Mouse (Mus musculus) lung, adult 2 months (tissue): ENCODE data around the gene Pcsk1n. TPM values are rescaled to one million over a fixed set of nuclear protein-coding genes. Genes with fewer than 3 reads are reported as not detected.

Experiments
- DNase-seq: peaks from one replicate; pipeline ENCODE4 v3.0.0; 2022
- H3K4me1 ChIP-seq: fragments of 200-500 bp; 2 replicates; pipeline ENCODE4 v1.6.1; 2011; ENCODE audit warnings: low read length; ENCODE audit not compliant: control insufficient read depth, insufficient read depth
- H3K4me3 ChIP-seq: fragments of 200-500 bp; replicated peaks from 2 replicates; pipeline ENCODE3; 2011; ENCODE audit warnings: low read depth, mild to moderate bottlenecking, control low read depth, low read length; ENCODE audit errors: extremely low read depth
- CTCF ChIP-seq: fragments of 200-500 bp; IDR thresholded peaks from 2 replicates; pipeline ENCODE4 v1.5.1; 2011; ENCODE audit warnings: mild to moderate bottlenecking, low read length, control low read depth; ENCODE audit not compliant: insufficient read depth
- POLR2A ChIP-seq: fragments of 200-500 bp; IDR thresholded peaks from 2 replicates; pipeline ENCODE4 v1.6.1; 2011; ENCODE audit warnings: low read depth, mild to moderate bottlenecking, control low read depth, low read length, borderline replicate concordance; ENCODE audit errors: extremely low read depth
- WGBS: fragments of 180-500 bp; shearing (Covaris S2); methylation state at CpG from one replicate; pipeline ENCODE4 v1.1.7; 2018; 5-methylcytosine and 5-hydroxymethylcytosine counted together
- polyA plus RNA-seq: library from polyadenylated mRNA; depleted of rRNA; stranded (reverse); fragments of >200 nt; gene quantifications from 2 replicates; pipeline ENCODE4 v1.2.3, GENCODE M21; 2012

Pcsk1n gene
- polyA plus RNA-seq, 1 experiment = 0.41 TPM

- TF ChIP-seq POLR2A = no peak
- no peak for TF ChIP-seq CTCF
- WGBS = 81% methylated on average over 8 of the region's 8 CpGs
- no peaks in the 10 kb centered on the region for H3K4me1 ChIP-seq
- H3K4me3 ChIP-seq = no peak overlapping the region
- no peak for DNase-seq
Observed at GRCm38 (mm10) chrX:7945618-7946017, 26.0 kb downstream of the Pcsk1n start.

GRCm38 (mm10) chrX:7947108-7947899 lies 27.7 kb downstream of the Pcsk1n start, which contains the start of gene Hdac6:
TSS of gene Hdac6 (minus strand) at chrX:7947889.
- H3K4me1 ChIP-seq = no peaks in the 10 kb centered on the region
- 37% methylated on average over 37 of the region's 37 CpGs for WGBS
- TF ChIP-seq POLR2A = peak; percentile 55; the same call in 1 of the 2 replicates
- no peak for TF ChIP-seq CTCF
- H3K4me3 ChIP-seq = peak within 1 kb of the TSS; percentile 80
- no peak for DNase-seq

GRCm38 (mm10) chrX:7947900-7948492 lies 28.4 kb downstream of the Pcsk1n start:
- 30% methylated on average over 38 of the region's 38 CpGs for WGBS
- H3K4me1 ChIP-seq = no peaks in the 10 kb centered on the region
- DNase-seq = peak; percentile 88
- peak overlapping the region; percentile 80 for H3K4me3 ChIP-seq
- TF ChIP-seq CTCF = no peak
- no peak for TF ChIP-seq POLR2A

- WGBS = 88% methylated on average over 7 of the region's 7 CpGs
- no peak for DNase-seq
- no peak overlapping the region for H3K4me3 ChIP-seq
- no peaks in the 10 kb centered on the region for H3K4me1 ChIP-seq
- no peak for TF ChIP-seq CTCF
- TF ChIP-seq POLR2A = no peak
Observed at GRCm38 (mm10) chrX:7950091-7950490, 30.5 kb downstream of the Pcsk1n start.

- H3K4me1 ChIP-seq = no peaks in the 10 kb centered on the region
- 82% methylated on average over 9 of the region's 9 CpGs for WGBS
- H3K4me3 ChIP-seq = no peak overlapping the region
- TF ChIP-seq CTCF = no peak
- no peak for DNase-seq
Observed at GRCm38 (mm10) chrX:7958868-7959267, 39.2 kb downstream of the Pcsk1n start.

- no peak for TF ChIP-seq CTCF
- TF ChIP-seq POLR2A = no peak
- Histone ChIP-seq H3K4me3 (no peak overlapping the region), H3K4me1 (no peaks in the 10 kb centered on the region)
- 59% methylated on average over 7 of the region's 7 CpGs for WGBS
- no peak for DNase-seq
Observed at GRCm38 (mm10) chrX:7963829-7964626, 44.4 kb downstream of the Pcsk1n start.

- Histone ChIP-seq H3K4me3 (no peak overlapping the region), H3K4me1 (no peaks in the 10 kb centered on the region)
- TF ChIP-seq POLR2A (no peak), CTCF (no peak)
- no peak for DNase-seq
- WGBS = 59% methylated on average over 4 of the region's 4 CpGs
Observed at GRCm38 (mm10) chrX:7966161-7966560, 46.5 kb downstream of the Pcsk1n start.

GRCm38 (mm10) chrX:7967596-7968201 lies 48.1 kb downstream of the Pcsk1n start:
- H3K4me1 ChIP-seq = no peaks in the 10 kb centered on the region
- no peak for TF ChIP-seq POLR2A
- TF ChIP-seq CTCF = no peak
- WGBS = 70% methylated on average over 7 of the region's 9 CpGs
- no peak for DNase-seq
- H3K4me3 ChIP-seq = no peak overlapping the region

GRCm38 (mm10) chrX:7968226-7968625 lies 48.6 kb downstream of the Pcsk1n start:
- no peak for DNase-seq
- no peak overlapping the region for H3K4me3 ChIP-seq
- no peaks in the 10 kb centered on the region for H3K4me1 ChIP-seq
- TF ChIP-seq POLR2A = no peak
- TF ChIP-seq CTCF = no peak
- 76% methylated on average over 8 of the region's 8 CpGs for WGBS

- TF ChIP-seq POLR2A (no peak), CTCF (no peak)
- WGBS = 90% methylated on average over 3 of the region's 3 CpGs
- no peak for DNase-seq
- Histone ChIP-seq H3K4me1 (no peaks in the 10 kb centered on the region), H3K4me3 (no peak overlapping the region)
Observed at GRCm38 (mm10) chrX:7968899-7969298, 49.3 kb downstream of the Pcsk1n start.
